Comparison of ENCODE assay signal across 8 mouse cellular contexts in the genomic region with DNA sequence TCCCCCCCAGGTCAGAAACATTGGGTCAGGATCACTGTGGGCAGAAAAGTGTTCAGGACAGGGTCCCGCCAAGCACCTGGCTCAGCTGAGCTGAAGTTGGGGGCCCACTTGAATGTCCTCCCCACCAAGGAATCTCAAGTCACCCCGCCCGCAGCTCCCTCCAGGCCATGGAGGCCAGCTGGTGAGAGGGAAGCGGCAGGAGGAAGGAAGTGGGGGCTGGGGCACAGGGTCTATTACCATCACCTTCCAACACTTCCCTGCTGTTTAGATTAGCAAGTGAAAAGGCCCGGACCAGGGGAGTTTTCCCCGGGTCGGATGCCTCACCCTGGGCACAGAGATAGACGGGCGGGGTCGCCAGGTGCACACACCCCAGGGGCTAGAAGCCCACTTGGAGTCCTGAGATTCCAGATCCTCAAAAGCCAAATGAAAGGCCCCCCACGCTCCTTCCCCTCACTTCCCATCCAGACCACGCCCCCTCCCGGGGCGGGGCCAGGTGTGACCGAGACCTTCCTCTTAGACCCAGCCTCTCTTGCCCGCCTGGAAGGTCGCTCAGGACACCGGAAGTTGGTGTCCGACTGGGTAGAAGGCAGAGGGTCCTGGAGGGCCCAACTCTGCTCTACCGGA. TPM values are rescaled to one million over a fixed set of nuclear protein-coding genes. Genes with fewer than 3 reads are reported as not detected.
A peak's percentile ranks its signal among the peaks of the same experiment; 100 is the strongest.
DNase-seq lines count a peak whose midpoint lies in the region; ATAC-seq and TF ChIP-seq lines count a peak whose summit lies in the region.

No protein-coding gene starts in this region.

- DNase-seq in cerebellum, adult 11-12 months = peak; percentile 50
- no peak for DNase-seq in cerebellum, adult 2 months
- peak; percentile 83 for DNase-seq in kidney, postnatal 10 days
- no peak for DNase-seq in left cerebral cortex, postnatal 36 days (ENCODE audit: low spot score in 2 of 2)
- DNase-seq in adipocyte (ENCODE audit: low spot score) = no peak

- H3K9me3 ChIP-seq in heart, embryonic 14.5 days (ENCODE audit: control insufficient read depth, low read length) = no peaks in the 10 kb centered on the region
- no peaks in the 10 kb centered on the region for H3K9me3 ChIP-seq in megakaryocyte, embryonic 14.5 days

- peak overlapping the region; percentile 71 for H3K9ac ChIP-seq in heart, embryonic 14.5 days (ENCODE audit: low read length)

- no peak overlapping the region for H3K4me3 ChIP-seq in cerebellum, adult 2 months (replicated peaks; ENCODE audit: insufficient read depth, low read depth, low read length)
- H3K4me3 ChIP-seq in bone marrow macrophage, adult 2 months (ENCODE audit: insufficient read depth, low read length) = peak overlapping the region; percentile 54
- H3K4me3 ChIP-seq in heart, embryonic 14.5 days (ENCODE audit: control insufficient read depth in 1 of 2, insufficient read depth in 1 of 2, low read depth in 1 of 2, low read length in 2 of 2) = peak overlapping the region; percentile 0 to 31; a peak in 3 of 4 replicates
- peak overlapping the region; percentile 92 for H3K4me3 ChIP-seq in megakaryocyte, embryonic 14.5 days (replicated peaks)

- no peak for TF ChIP-seq CTCF in cerebellum, adult 2 months (IDR thresholded peaks at IDR 0.05; ENCODE audit: borderline replicate concordance, insufficient read depth, low read depth, low read length)
- TF ChIP-seq CTCF in bone marrow macrophage, adult 2 months (IDR thresholded peaks at IDR 0.05; ENCODE audit: low read depth, low read length) = no peak

- intact Hi-C loops in left cerebral cortex, postnatal 36 days (cut with DNase I) = no loop called here

- H3K4me1 ChIP-seq in cerebellum, adult 2 months (ENCODE audit: control insufficient read depth, insufficient read depth, low read length) = peaks cover 42% of the 10 kb centered on the region
- H3K4me1 ChIP-seq in bone marrow macrophage, adult 2 months (ENCODE audit: control insufficient read depth, insufficient read depth, low read length) = peaks cover 45% of the 10 kb centered on the region
- H3K4me1 ChIP-seq in heart, embryonic 14.5 days (ENCODE audit: control insufficient read depth in 2 of 2, insufficient read depth in 2 of 2, low read length in 2 of 2) = peaks cover 48 to 91% of the 10 kb centered on the region in 2 experiments
- peaks cover 79% of the 10 kb centered on the region for H3K4me1 ChIP-seq in megakaryocyte, embryonic 14.5 days

- H3K27ac ChIP-seq in cerebellum, adult 2 months (ENCODE audit: insufficient read depth, low read length) = no peak overlapping the region
- H3K27ac ChIP-seq in bone marrow macrophage, adult 2 months (ENCODE audit: insufficient read depth, low read depth, low read length) = no peak overlapping the region; the same call in 1 of the 2 replicates
- H3K27ac ChIP-seq in heart, embryonic 14.5 days (replicated peaks in 1 of 2; ENCODE audit: control insufficient read depth in 1 of 2, insufficient read depth in 1 of 2, low read depth in 2 of 2, low read length in 2 of 2) = peak overlapping the region; percentile 3 to 84; a peak in 3 of 4 replicates

- WGBS in cerebellum, adult 2 months = 35% methylated on average over 20 of the region's 20 CpGs
- WGBS in heart, embryonic 14.5 days = 9% methylated on average over 20 of the region's 20 CpGs

- H3K36me3 ChIP-seq in heart, embryonic 14.5 days (ENCODE audit: control insufficient read depth, insufficient read depth, low read length) = no peaks in the 10 kb centered on the region
- peaks cover 14% of the 10 kb centered on the region for H3K36me3 ChIP-seq in megakaryocyte, embryonic 14.5 days (replicated peaks; ENCODE audit: low read length)

- no peaks in the 10 kb centered on the region for H3K27me3 ChIP-seq in cerebellum, adult 2 months (ENCODE audit: control insufficient read depth, insufficient read depth, low read length)
- H3K27me3 ChIP-seq in heart, embryonic 14.5 days (ENCODE audit: control insufficient read depth, insufficient read depth, low read length) = no peaks in the 10 kb centered on the region
- H3K27me3 ChIP-seq in megakaryocyte, embryonic 14.5 days (replicated peaks) = no peaks in the 10 kb centered on the region

- H3K4me2 ChIP-seq in heart, embryonic 14.5 days (ENCODE audit: low read length) = peak overlapping the region; percentile 74

- no peak for TF ChIP-seq POLR2A in cerebellum, adult 2 months (IDR thresholded peaks at IDR 0.05; ENCODE audit: borderline replicate concordance, insufficient read depth, low read length)
- TF ChIP-seq POLR2A in bone marrow macrophage, adult 2 months (IDR thresholded peaks at IDR 0.05; ENCODE audit: borderline replicate concordance, low read depth, low read length) = no peak

- ATAC-seq in heart, embryonic 14.5 days (ENCODE audit: insufficient number of reproducible peaks, insufficient read depth, low FRiP score, low read depth) = 0 out of 2 replicates have a peak, but pooled peaks have one; percentile 37

RNA-seq across cellular contexts. Expression of a gene that starts 8.2 kb away (rescaled TPM):
- polyA plus RNA-seq in cerebellum, adult 2 months (2012; rRNA removed) = 77.9 and 95.3 TPM in 2 replicates
- 0.27 and 0.91 TPM in 2 replicates for polyA plus RNA-seq in bone marrow macrophage, adult 2 months (2012; ENCODE audit: insufficient read depth, insufficient read length, missing spikeins)
- polyA plus RNA-seq in heart, embryonic 14.5 days (2014; fragmentation: Nextera tagmentation; extraction: Ambion mirVana) = 20.5 and 22.4 TPM in 2 replicates
- 0.45 TPM in 1 of 2 replicates, not detected in the other for polyA plus RNA-seq in megakaryocyte, embryonic 14.5 days (2012; ENCODE audit: insufficient read depth, low replicate concordance)
- 10 to 100 TPM; 41.6 to 46.6 TPM for total RNA-seq in left cerebral cortex, postnatal 36 days (2021)

RNA-seq across cellular contexts. Expression of a gene that starts 9.2 kb away (rescaled TPM):
- 96.2 and 111 TPM in 2 replicates for polyA plus RNA-seq in cerebellum, adult 2 months (2012; rRNA removed)
- 42.7 and 43.8 TPM in 2 replicates for polyA plus RNA-seq in bone marrow macrophage, adult 2 months (2012; ENCODE audit: insufficient read depth, insufficient read length, missing spikeins)
- 52.1 and 54.3 TPM in 2 replicates for polyA plus RNA-seq in heart, embryonic 14.5 days (2014; fragmentation: Nextera tagmentation; extraction: Ambion mirVana)
- 82.6 and 131 TPM in 2 replicates for polyA plus RNA-seq in megakaryocyte, embryonic 14.5 days (2012; ENCODE audit: insufficient read depth, low replicate concordance)
- 10 to 100 TPM; 20.3 to 28.3 TPM for total RNA-seq in left cerebral cortex, postnatal 36 days (2021)

Comparison
In these comparisons a context has a peak if more than half of its experiments do, and no peak if none do; other contexts are left out.
1. DNase-seq: peak in cerebellum, adult 11-12 months (single experiment) and kidney, postnatal 10 days (single experiment); none in cerebellum, adult 2 months (0 of 2), left cerebral cortex, postnatal 36 days (0 of 2) and adipocyte (single experiment).
2. H3K27ac ChIP-seq: peak in heart, embryonic 14.5 days (2 of 2); none in cerebellum, adult 2 months (single experiment) and bone marrow macrophage, adult 2 months (single experiment).
3. RNA of a gene that starts 8.2 kb away (polyA plus RNA-seq): 77.9 to 95.3 TPM in cerebellum, adult 2 months and 20.5 to 22.4 TPM in heart, embryonic 14.5 days; 0.45 TPM in megakaryocyte, embryonic 14.5 days and 0.27 to 0.91 TPM in bone marrow macrophage, adult 2 months; every median in the first group is over 10 times any median in the second.